Mouse (Mus musculus) layer of hippocampus, adult 2 months (tissue): ENCODE measurements around the gene Neurod1. TPM values are rescaled to one million over a fixed set of nuclear protein-coding genes. Genes with fewer than 3 reads are reported as not detected.

Experiments used
- DNase-seq, 2 experiments: peaks; one replicate each; pipeline ENCODE4 v3.0.0; 2022; ENCODE audit warnings: low spot score in 2 of 2
- H3K27ac ChIP-seq: fragments of 200-600 bp; 2 replicates; pipeline ENCODE4 v1.8.1; 2022
- H3K4me3 ChIP-seq: fragments of 200-600 bp; 2 replicates; pipeline ENCODE4 v1.8.1; 2022; ENCODE audit warnings: mild to moderate bottlenecking
- CTCF ChIP-seq: fragments of 200-600 bp; conservative IDR thresholded peaks from 2 replicates; pipeline ENCODE4 v1.8.1; 2022; ENCODE audit warnings: antibody characterized with exemption, mild to moderate bottlenecking, moderate library complexity
- long read RNA-seq, 2 experiments: library from polyadenylated mRNA; stranded (forward); transcript quantifications; one replicate each; pipeline ENCODE4 v2.0.0; 2021; ENCODE audit warnings: borderline mapping rate in 2 of 2
- total RNA-seq, 2 experiments: library from RNA; stranded (reverse); gene quantifications; 2 replicates each; pipeline ENCODE4 v1.2.3; 2021

The Neurod1 gene
- total RNA-seq = 10 to 100 TPM; 32.7 to 33.1 TPM
- long read RNA-seq, experiment 1, transcript Neurod1-201 (2 exons, 2,729 nt) = major isoform, 26 of 29 reads
- long read RNA-seq, experiment 1, partial matches to known transcripts = 0 of 29 reads
- long read RNA-seq, experiment 1, other reads (novel, unspliced or antisense) = 3 of 29 reads
- long read RNA-seq, experiment 2, transcript Neurod1-201 (2 exons, 2,729 nt) = major isoform, 39 of 42 reads
- long read RNA-seq, experiment 2, partial matches to known transcripts = 3 of 42 reads
- long read RNA-seq, experiment 2, other reads (novel, unspliced or antisense) = 0 of 42 reads

DNA sequence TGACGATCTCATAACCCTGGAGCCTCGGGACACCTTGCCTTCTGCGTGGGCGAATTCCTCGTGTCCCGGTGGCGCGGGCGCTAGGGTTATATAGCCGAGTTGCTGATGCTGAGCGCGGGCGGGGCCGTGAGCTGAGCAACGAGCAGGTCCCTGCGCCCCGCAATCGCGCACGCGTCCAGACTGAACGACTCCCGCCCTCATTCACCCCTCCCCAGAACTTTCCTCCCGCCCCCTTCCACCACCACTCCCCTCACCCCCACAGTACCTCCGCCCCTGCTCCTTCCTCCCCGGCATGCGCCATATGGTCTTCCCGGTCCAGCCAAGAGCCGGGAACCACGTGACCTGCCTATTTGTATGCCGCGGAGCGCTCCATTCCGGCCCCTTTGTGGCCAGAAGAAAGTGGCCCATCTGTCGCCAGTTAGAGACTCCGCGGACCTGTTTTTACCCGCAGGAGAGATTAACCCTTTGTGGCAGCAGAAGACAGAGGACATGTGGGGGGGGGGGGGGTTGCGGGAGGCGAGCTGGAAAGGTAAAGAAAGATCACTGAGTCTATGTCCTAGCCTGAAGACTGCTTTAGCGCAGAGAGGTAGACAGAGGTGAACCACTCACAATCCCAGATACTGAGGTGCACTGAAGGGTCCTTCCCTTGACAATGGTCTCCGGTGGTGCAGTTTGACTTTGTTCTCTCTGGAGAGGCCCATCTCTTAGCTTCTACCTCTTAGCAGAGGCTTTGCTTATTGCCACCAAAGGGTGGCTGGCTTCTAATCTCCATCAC is at the start of gene Neurod1, which contains the start of gene Cerkl:
Neurod1 (minus strand) TSS at position 177 of the 775 bp plus-strand sequence.
Cerkl (minus strand) TSS at position 211 of the 775 bp plus-strand sequence.
- H3K27ac ChIP-seq = peak within 1 kb of the TSS; percentile 95
- H3K4me3 ChIP-seq = peak within 1 kb of the TSS; percentile 70
- TF ChIP-seq CTCF = no peak
- peak; percentile 71 for DNase-seq

DNA sequence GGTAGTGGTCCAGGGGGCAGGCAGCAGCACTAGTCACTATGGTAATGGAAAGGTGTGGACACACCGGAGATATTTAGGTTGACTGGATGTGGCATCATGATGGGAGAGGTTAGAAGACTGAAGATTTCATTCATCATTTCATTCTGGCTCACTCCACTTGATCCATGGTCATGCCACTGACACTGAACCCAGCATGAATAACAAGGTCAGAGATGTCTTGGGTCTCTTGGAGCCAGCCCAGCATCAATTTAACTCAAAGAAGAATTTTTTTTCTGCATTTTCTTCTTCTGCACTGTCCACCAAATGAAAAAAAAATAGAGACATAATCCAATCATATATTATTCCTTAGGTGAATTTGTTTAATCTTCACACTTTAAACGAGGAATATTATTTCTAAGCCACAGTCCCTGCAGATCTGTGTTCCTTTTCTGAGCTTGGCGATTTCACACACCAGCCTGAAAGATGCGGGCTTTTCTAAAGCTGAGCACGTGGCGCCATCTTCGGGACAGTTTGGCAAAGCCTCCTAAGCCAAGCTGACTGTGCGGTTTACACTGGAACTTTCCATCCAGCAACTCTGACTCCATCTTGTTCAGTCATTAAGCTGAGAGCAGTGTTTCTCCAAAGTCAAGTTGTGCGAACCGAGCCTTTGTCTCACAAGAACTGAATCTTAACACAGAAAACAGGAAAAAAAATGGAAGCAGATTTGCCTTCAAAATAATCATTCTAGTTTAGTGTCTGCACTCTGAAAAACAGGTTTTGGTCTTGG is 42.6 kb upstream of the Neurod1 start:
- Histone ChIP-seq H3K27ac (no peak overlapping the region), H3K4me3 (no peak overlapping the region)
- TF ChIP-seq CTCF = peak; percentile 92
- peak; percentile 76 to 84 for DNase-seq

DNA sequence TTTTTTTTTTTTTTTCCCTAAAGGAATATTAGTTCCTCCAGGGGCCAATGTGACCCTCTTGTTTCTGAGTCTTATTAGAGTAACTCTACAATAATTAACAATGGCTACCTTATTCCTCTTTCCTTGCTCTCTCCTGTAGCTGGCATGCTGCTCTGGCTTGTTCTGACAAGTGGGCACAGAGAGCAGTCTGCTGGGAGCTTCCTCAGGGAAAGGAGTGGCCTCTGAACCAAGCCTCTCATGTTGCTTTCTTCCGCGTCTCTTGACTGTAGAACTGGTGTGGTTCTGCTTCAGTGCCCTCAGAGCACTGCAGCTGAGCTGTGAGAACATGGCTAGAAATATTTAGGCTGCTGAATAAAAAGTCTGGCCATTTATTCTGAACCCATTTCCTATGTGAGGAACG is 28.6 kb upstream of the Neurod1 start:
- TF ChIP-seq CTCF = no peak
- Histone ChIP-seq H3K27ac (no peak overlapping the region), H3K4me3 (no peak overlapping the region)
- no peak for DNase-seq

DNA sequence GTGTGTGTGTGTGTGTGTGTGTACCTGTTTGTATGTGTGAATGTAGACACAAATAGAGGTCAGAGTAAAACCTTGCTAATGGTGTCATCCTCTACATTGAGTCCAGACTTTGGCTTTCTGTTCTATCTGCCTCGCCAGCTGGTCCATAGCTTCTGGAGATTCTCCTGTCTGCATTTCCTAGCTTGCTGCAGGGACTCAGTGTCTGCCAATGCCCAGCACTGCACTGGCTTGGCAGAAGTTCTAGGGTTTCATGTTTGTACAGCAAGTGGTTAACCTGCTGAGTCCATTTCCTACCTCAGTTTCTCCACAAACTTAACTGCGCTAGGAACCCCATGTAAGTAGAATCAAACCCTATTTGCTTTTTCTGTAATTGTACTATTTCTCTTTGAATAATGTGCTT is 26.0 kb upstream of the Neurod1 start:
- H3K4me3 ChIP-seq = no peak overlapping the region
- no peak for TF ChIP-seq CTCF

DNA sequence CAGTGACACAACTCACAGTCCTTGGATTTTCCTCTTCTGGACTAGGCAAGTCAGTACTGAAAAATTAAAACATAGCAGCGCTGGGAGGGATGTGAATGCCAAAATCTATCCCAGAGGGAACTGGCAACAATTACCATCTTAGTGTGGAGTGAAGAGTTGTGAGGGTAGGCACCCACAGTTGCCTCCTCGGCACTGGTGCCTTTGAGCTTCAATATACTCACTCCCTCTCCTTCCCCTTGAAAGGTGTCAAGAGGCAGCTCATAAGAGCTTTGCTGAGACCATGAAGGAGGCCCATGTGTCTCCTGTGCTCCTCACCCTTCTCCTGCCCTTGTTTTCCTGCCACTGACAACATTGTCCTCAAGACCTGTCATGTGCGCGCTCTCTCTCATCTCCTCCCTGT is 5.9 kb upstream of the Neurod1 start:
- Histone ChIP-seq H3K4me3 (no peak overlapping the region), H3K27ac (no peak overlapping the region)
- TF ChIP-seq CTCF = no peak
- DNase-seq = no peak

More for the DNA sequence above, 26.0 kb upstream of the Neurod1 start:
- DNase-seq = no peak
- H3K27ac ChIP-seq = no peak overlapping the region

DNA sequence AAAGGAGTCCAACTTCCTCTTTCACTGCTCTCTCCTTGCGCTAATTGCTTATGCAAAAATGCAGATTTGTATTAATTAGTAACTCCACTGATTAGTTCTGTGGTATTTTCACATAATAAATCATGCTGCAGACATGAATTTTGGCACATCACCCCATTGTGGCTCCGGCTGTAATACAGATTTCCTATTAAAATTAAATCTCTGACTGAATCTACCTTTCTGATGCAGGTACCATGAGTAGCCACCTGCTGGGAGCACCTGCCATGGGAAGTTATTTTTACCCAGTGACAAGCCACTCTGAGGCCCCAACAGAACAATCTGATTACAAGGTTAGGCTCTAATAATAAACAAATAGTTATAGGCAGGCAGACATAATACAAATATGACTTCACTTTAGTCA is 5.3 kb upstream of the Neurod1 start:
- no peak for TF ChIP-seq CTCF
- no peak overlapping the region for H3K27ac ChIP-seq
- DNase-seq = no peak

DNA sequence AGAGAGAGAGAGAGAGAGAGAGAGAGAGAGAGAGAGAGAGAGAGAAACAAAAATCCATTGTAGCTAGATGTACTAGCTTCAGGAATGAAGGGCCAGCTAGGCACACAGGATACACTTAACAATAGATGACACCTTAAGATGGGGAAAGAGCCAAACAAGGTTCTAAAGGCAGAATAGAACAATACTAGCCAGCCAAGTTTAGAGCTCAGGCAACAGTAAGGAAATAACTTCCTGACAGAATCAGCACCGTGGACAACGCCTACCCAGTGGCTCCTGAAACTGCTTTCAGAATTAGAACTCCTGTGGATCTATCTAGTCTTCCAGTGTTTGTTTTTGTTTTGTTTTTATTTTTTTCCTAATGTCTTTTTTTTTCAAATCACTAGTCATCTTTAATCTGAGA is 4.0 kb upstream of the Neurod1 start:
- no peak overlapping the region for H3K4me3 ChIP-seq
- TF ChIP-seq CTCF = no peak
- no peak overlapping the region for H3K27ac ChIP-seq
- DNase-seq = no peak

More for the DNA sequence above, 5.3 kb upstream of the Neurod1 start:
- no peak overlapping the region for H3K4me3 ChIP-seq

DNA sequence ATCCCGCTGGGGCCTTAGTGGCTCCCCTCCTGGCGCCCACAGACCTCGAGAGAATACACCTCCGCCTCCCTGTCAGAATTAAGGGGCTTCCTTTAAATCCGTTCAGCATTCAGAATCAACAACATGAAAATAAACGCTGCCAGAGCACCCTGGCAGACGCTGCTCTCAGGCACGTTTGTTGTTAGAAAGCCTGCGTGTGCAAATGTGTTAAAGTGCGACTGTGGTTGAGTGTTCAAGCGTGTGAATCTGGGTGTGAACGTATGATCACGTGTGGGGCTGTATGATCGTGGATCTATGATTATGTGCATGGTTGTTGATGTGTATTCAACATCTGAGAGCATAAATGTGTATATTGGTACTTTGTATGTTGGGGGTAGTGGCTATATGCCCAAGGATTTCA is 3.6 kb upstream of the Neurod1 start:
- Histone ChIP-seq H3K27ac (peak overlapping the region; percentile 74), H3K4me3 (no peak overlapping the region; the same call in 1 of the 2 replicates)
- no peak for DNase-seq
- no peak for TF ChIP-seq CTCF

DNA sequence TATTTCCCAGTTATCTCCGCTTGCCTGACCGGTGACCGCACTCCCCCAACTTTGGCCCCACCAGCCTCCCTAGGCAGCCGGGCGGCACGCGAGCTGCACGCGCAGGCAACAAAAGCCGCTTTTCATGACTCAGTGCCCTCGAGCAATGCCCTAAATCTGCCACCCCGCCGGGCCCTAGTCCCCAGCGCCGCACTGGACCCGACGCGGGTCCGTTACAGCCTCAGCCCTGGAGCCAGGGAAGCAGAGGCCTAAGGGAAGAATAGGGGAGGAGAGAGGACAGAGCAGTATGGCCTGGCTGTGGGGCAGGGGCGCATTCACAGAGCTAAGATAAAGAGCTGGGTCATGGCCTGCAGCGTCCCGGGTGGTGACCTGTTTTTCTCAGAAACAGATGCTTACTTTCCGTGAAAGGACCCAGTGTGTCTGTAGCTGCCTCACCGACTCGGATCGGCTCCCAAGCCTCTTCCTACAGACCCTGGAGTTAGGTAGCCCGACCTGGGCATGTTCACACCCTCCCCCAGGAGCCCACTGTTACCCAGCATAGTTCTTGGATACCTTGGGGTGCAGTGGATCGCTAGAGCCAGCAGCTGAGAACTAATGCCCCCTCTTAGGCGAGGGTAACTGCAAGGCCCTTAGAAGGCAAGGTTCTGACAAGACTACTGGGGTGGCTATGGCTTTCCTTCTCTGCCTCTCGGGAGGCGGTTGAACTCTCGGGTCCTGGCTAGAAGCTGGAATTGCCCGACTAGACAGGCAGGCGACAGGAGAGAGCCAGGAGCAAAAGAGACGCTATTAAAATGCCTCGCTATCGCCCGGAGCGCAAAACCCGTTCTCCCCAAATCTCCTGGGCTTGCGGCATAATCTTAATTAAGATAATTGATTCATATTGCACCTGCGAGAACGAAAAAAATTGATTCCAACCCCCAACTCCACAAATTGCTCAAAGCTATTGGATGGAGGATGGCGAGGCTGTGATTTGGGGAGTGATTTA is 2.8 kb upstream of the Neurod1 start:
- H3K27ac ChIP-seq = peak overlapping the region; percentile 74
- no peak for DNase-seq

DNA sequence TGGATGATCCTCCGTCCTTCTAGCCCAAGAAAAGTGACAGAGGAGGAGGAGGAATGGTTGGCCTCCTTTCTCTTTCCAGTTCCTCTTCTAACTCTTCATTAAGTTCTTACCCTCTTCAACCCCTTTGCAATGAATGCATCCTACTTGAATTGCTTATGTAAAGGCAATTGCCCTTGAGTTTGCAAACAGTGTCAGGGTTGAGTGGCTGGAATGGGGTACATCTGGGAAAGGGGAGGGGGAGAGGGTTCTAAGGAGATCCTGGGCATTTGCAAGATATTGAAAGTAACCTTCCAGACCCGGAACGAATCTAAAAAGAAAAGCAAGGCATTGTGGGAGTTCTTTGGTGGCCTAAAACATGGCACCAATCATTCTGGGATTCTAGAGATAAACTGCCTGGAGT is 1.4 kb upstream of the Neurod1 start:
- DNase-seq = no peak
- H3K27ac ChIP-seq = no peak overlapping the region
- H3K4me3 ChIP-seq = no peak overlapping the region
- no peak for TF ChIP-seq CTCF

More for the DNA sequence above, 2.8 kb upstream of the Neurod1 start:
- no peak for TF ChIP-seq CTCF
- H3K4me3 ChIP-seq = peak overlapping the region; percentile 7; the same call in 1 of the 2 replicates

DNA sequence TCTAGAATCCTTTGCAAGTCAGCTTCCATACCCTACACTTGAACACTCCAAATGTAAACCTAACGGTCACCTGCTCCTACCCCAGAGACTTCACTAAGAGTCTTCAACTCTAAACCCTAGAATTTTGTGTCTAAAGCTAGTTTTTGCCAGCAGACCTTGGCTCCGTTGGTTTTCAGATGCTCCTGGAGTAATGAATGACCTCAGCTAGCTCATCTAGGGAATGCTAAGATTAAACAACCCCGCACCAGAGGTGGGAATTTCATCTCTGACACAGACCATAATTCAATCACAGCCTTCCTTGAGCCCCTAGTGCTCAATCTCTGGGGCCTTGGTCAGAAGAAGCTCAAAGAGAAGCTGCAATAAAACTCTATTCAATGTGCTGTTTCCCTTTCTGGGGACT is 883 bp upstream of the Neurod1 start:
- no peak for DNase-seq
- no peak overlapping the region for H3K4me3 ChIP-seq
- peak overlapping the region; percentile 95; the same call in 1 of the 2 replicates for H3K27ac ChIP-seq
- no peak for TF ChIP-seq CTCF

DNA sequence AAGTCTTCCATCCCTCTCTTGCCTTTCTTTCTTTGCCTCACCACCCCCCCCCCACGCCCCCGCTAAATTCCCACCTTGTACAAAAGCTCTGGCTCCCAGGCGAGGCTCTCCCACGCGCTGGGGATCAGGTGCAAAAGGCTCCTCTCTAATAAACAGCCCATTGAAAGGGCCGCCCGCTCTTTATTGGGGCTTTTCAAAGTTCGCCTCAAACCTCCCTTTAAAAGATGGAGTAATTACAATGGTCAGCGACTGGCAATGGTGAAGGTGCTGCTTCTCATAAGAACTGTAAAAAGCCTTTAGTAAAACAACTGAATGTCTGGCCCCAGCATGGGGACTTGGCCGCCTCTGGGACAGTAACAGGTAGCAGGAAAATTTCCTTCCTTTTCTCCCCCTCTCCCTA is 905 bp downstream of the Neurod1 start:
- DNase-seq = peak in 1 of 2 experiments; percentile 12
- peak overlapping the region; percentile 70 for H3K4me3 ChIP-seq
- no peak for TF ChIP-seq CTCF
- peak overlapping the region; percentile 95 for H3K27ac ChIP-seq
